Mouse (Mus musculus) liver, embryonic 12.5 days (tissue): ENCODE results near the gene Ulk1. TPM values are rescaled to one million over a fixed set of nuclear protein-coding genes. Genes with fewer than 3 reads are reported as not detected.

Source experiments
- ATAC-seq: fragments of 200-750 bp; cut with Nextera tagmentation; 2 replicates; pipeline ENCODE4 v1.8.0; 2017; ENCODE audit warnings: moderate number of reproducible peaks, mild to moderate bottlenecking, moderate library complexity
- H3K27ac ChIP-seq: fragments of 300-500 bp; sonication (generic); 2 replicates; pipeline ENCODE4 v1.5.1; 2016; ENCODE audit warnings: mild to moderate bottlenecking
- H3K27me3 ChIP-seq: fragments of 300-500 bp; sonication (generic); replicated peaks from 2 replicates; pipeline ENCODE4 v1.6.1; 2016; ENCODE audit warnings: mild to moderate bottlenecking, moderate library complexity
- H3K36me3 ChIP-seq: fragments of 300-500 bp; sonication (generic); 2 replicates; pipeline ENCODE4 v1.6.1; 2016; ENCODE audit warnings: mild to moderate bottlenecking, moderate library complexity
- H3K4me1 ChIP-seq: fragments of 300-500 bp; sonication (generic); 2 replicates; pipeline ENCODE4 v1.6.1; 2016
- H3K4me2 ChIP-seq: fragments of 300-500 bp; sonication (generic); 2 replicates; pipeline ENCODE4 v1.6.1; 2016; ENCODE audit warnings: mild to moderate bottlenecking, moderate library complexity
- H3K4me3 ChIP-seq: fragments of 300-500 bp; sonication (generic); 2 replicates; pipeline ENCODE4 v1.5.1; 2016; ENCODE audit warnings: mild to moderate bottlenecking, moderate library complexity
- H3K9ac ChIP-seq: fragments of 300-500 bp; sonication (generic); 2 replicates; pipeline ENCODE4 v1.6.1; 2016; ENCODE audit warnings: mild to moderate bottlenecking, moderate library complexity
- H3K9me3 ChIP-seq: fragments of 300-500 bp; sonication (generic); replicated peaks from 2 replicates; pipeline ENCODE4 v1.6.1; 2016; ENCODE audit warnings: mild to moderate bottlenecking, moderate library complexity
- WGBS: fragments of 180-500 bp; shearing (Covaris S2); methylation state at CpG from one replicate; pipeline ENCODE4 v1.1.7; 2016; ENCODE audit not compliant: insufficient replicate concordance; 5-methylcytosine and 5-hydroxymethylcytosine counted together
- polyA plus RNA-seq: library from polyadenylated mRNA; unstranded; fragments of >200 nt; fragmentation: Nextera tagmentation; extraction: Ambion mirVana; gene quantifications from 2 replicates; pipeline ENCODE4 v1.2.1, GENCODE M21; 2016

The Ulk1 gene
- polyA plus RNA-seq, 1 experiment from 2014 or later = 11.5 TPM

- Histone ChIP-seq H3K9ac (no peak overlapping the region), H3K27me3 (no peaks in the 10 kb centered on the region), H3K9me3 (no peaks in the 10 kb centered on the region), H3K4me2 (no peak overlapping the region), H3K4me1 (peaks cover 83% of the 10 kb centered on the region), H3K4me3 (no peak overlapping the region), H3K27ac (no peak overlapping the region), H3K36me3 (peaks cover 85% of the 10 kb centered on the region)
- 74% methylated on average over 4 of the region's 4 CpGs for WGBS
- no peak for ATAC-seq
Measured at GRCm38 (mm10) chr5:110802186-110802585, 7.7 kb downstream of the Ulk1 start.

DNA sequence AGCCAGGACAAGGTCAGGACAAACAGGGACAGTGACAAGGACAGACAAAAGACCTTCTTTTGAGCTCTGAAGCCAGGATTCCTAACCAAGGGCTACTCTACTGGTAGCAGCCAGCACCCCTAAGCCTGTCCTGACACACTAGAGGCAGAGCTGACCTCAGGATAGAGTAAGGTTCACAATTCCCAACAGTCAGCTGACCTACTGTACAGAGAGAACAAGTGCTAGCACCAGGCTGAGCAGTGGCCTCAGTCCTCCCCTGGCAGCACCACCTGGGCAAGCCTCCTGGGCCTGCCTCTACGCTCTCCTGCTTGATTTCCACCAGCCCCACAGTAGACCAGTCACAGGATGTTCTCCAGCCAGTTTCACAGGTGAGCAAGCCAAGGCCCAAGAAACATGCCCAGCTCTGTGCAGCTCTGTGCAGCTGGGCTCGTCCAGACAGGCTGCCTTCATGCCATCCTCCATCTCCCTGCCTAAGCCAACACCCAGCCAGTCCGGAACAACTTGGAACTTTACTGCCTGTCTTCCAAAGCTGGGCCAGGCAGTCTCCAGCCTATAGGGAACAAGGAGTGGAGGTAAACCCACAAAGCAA lies 8.8 kb downstream of the Ulk1 start:
- ATAC-seq = no peak
- H3K36me3 ChIP-seq = peaks cover 85% of the 10 kb centered on the region
- H3K4me2 ChIP-seq = no peak overlapping the region

GRCm38 (mm10) chr5:110797696-110798095 lies 12.2 kb downstream of the Ulk1 start:
- H3K27ac ChIP-seq = peak overlapping the region; percentile 46; the same call in 1 of the 2 replicates
- peak; percentile 53 for ATAC-seq
- 75% methylated on average over 4 of the region's 4 CpGs for WGBS
- peaks cover 38% of the 10 kb centered on the region for H3K4me1 ChIP-seq
- no peak overlapping the region for H3K4me3 ChIP-seq
- H3K9me3 ChIP-seq = no peaks in the 10 kb centered on the region
- no peak overlapping the region for H3K9ac ChIP-seq
- no peak overlapping the region for H3K4me2 ChIP-seq
- no peaks in the 10 kb centered on the region for H3K27me3 ChIP-seq
- H3K36me3 ChIP-seq = peaks cover 97% of the 10 kb centered on the region

More for the DNA sequence above, 8.8 kb downstream of the Ulk1 start:
- Histone ChIP-seq H3K4me1 (peaks cover 73% of the 10 kb centered on the region), H3K9ac (no peak overlapping the region), H3K27ac (no peak overlapping the region), H3K9me3 (no peaks in the 10 kb centered on the region), H3K4me3 (no peak overlapping the region), H3K27me3 (no peaks in the 10 kb centered on the region)
- 80% methylated on average over 3 of the region's 3 CpGs for WGBS

DNA sequence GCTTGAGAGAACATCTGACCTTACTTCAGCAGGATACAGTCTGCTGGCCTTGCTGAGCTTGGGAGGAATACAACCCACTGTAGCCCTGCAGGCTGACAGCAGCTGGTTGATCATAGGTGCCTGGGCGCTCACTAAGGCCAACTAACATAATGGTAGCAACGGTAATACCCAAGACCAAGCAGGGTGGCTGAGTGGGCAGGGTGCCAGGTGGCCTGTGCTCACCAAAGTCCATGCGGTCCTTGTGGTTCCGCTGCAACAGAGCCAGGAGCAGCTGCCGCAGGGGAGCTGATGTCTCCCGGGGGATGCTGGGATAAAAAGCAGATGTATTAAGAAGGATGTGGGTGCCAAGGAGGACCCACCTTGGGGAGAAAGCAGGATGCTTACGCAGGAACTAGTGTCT lies 15.5 kb downstream of the Ulk1 start:
- no peak overlapping the region for H3K9ac ChIP-seq

GRCm38 (mm10) chr5:110788684-110789083 lies 21.2 kb downstream of the Ulk1 start:
- H3K4me1 ChIP-seq = peaks cover 31% of the 10 kb centered on the region; the same call in 1 of the 2 replicates
- no peak overlapping the region for H3K9ac ChIP-seq
- H3K4me2 ChIP-seq = no peak overlapping the region
- H3K27ac ChIP-seq = 0 out of 2 replicates have a peak overlapping the region, but pooled peaks have one; percentile 20
- no peaks in the 10 kb centered on the region for H3K9me3 ChIP-seq
- H3K4me3 ChIP-seq = no peak overlapping the region
- H3K27me3 ChIP-seq = no peaks in the 10 kb centered on the region
- WGBS = 49% methylated on average over 5 of the region's 5 CpGs
- peak; percentile 62 for ATAC-seq
- peaks cover 89% of the 10 kb centered on the region for H3K36me3 ChIP-seq

More for the DNA sequence above, 15.5 kb downstream of the Ulk1 start:
- Histone ChIP-seq H3K9me3 (no peaks in the 10 kb centered on the region), H3K4me2 (no peak overlapping the region), H3K4me1 (peaks cover 6% of the 10 kb centered on the region; the same call in 1 of the 2 replicates), H3K27me3 (no peaks in the 10 kb centered on the region), H3K4me3 (no peak overlapping the region), H3K27ac (no peak overlapping the region), H3K36me3 (peaks cover 100% of the 10 kb centered on the region)
- no peak for ATAC-seq
- WGBS = 88% methylated on average over 7 of the region's 7 CpGs

DNA sequence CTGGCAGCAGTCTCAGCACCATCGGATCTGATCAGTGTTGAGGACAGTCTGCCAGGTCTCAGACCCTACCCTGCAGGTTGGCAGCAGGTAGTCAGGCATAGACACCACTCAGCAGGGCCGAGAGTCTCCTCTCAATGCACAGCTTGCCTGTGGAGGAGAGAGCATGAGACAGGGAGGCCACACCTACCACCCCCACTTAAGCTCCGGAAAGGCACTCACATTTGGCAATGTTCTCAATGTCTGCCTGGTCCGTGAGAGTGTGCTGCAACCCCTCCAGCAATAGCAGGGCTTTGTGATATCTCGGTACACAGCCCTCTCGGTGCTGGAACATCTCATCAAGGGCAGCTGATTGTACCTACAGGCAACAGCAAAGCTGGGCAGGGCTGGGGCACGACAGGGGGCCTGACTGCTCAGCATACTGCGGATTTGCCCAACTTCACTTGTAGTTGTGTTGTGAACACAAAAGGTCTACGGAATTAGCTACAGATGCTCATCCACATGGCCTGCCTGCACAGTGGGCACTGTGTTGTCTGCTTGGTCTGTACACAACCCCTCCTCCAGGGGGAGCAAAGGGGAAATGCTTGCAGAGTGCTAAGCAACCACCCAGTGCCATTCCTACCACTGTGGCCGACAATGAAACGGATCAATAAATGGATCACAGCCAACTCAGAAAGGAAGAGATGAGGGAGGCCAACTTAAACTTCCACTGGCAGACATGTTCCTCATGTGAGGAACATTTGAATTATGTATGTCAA lies 23.6 kb downstream of the Ulk1 start:
- no peak for ATAC-seq
- Histone ChIP-seq H3K36me3 (peaks cover 65% of the 10 kb centered on the region), H3K4me3 (no peak overlapping the region), H3K4me2 (no peak overlapping the region), H3K9ac (no peak overlapping the region), H3K4me1 (peaks cover 53% of the 10 kb centered on the region), H3K27me3 (no peaks in the 10 kb centered on the region), H3K27ac (no peak overlapping the region), H3K9me3 (no peaks in the 10 kb centered on the region)
- 69% methylated on average over 11 of the region's 11 CpGs for WGBS

DNA sequence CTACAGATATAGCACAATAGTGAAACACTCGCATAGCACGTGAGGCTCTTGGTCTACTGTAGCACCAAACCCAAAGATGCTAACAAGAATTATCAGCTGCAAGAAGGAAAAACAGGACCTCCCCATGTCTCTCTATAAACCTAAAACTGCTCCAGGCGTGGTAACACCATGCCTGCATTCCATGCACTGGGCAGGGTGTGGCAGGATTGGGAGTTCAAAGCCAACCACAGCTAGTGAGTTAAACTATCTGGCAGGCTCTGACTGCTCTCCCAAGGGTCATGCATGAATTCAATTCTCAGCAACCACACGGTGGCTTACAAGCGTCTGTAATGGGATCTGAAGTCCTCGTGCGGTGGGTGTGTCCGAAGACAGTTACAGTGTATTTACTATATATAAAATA lies 26.7 kb downstream of the Ulk1 start:
- Histone ChIP-seq H3K9ac (no peak overlapping the region), H3K4me3 (no peak overlapping the region), H3K4me1 (peaks cover 72% of the 10 kb centered on the region), H3K9me3 (no peaks in the 10 kb centered on the region), H3K36me3 (peaks cover 43% of the 10 kb centered on the region), H3K4me2 (no peak overlapping the region), H3K27me3 (no peaks in the 10 kb centered on the region), H3K27ac (peak overlapping the region; percentile 87)
- 75% methylated on average over 8 of the region's 8 CpGs for WGBS
- no peak for ATAC-seq

GRCm38 (mm10) chr5:110781529-110782238 lies 28.2 kb downstream of the Ulk1 start:
- peak overlapping the region; percentile 87 for H3K27ac ChIP-seq
- peaks cover 70% of the 10 kb centered on the region for H3K4me1 ChIP-seq
- H3K36me3 ChIP-seq = peaks cover 43% of the 10 kb centered on the region
- WGBS = 31% methylated on average over 7 of the region's 7 CpGs
- peak overlapping the region; percentile 97 for H3K4me2 ChIP-seq
- no peaks in the 10 kb centered on the region for H3K27me3 ChIP-seq
- peak; percentile 81 for ATAC-seq
- no peaks in the 10 kb centered on the region for H3K9me3 ChIP-seq
- 0 out of 2 replicates have a peak overlapping the region, but pooled peaks have one; percentile 78 for H3K4me3 ChIP-seq
- H3K9ac ChIP-seq = peak overlapping the region; percentile 57

GRCm38 (mm10) chr5:110780761-110781528 lies 29.0 kb downstream of the Ulk1 start:
- peaks cover 43% of the 10 kb centered on the region for H3K36me3 ChIP-seq
- peak overlapping the region; percentile 78 for H3K4me3 ChIP-seq
- H3K4me1 ChIP-seq = peaks cover 67% of the 10 kb centered on the region
- no peaks in the 10 kb centered on the region for H3K27me3 ChIP-seq
- ATAC-seq = peak; percentile 45
- H3K9me3 ChIP-seq = no peaks in the 10 kb centered on the region
- H3K9ac ChIP-seq = peak overlapping the region; percentile 91
- peak overlapping the region; percentile 97 for H3K4me2 ChIP-seq
- H3K27ac ChIP-seq = peak overlapping the region; percentile 87
- 61% methylated on average over 10 of the region's 10 CpGs for WGBS

DNA sequence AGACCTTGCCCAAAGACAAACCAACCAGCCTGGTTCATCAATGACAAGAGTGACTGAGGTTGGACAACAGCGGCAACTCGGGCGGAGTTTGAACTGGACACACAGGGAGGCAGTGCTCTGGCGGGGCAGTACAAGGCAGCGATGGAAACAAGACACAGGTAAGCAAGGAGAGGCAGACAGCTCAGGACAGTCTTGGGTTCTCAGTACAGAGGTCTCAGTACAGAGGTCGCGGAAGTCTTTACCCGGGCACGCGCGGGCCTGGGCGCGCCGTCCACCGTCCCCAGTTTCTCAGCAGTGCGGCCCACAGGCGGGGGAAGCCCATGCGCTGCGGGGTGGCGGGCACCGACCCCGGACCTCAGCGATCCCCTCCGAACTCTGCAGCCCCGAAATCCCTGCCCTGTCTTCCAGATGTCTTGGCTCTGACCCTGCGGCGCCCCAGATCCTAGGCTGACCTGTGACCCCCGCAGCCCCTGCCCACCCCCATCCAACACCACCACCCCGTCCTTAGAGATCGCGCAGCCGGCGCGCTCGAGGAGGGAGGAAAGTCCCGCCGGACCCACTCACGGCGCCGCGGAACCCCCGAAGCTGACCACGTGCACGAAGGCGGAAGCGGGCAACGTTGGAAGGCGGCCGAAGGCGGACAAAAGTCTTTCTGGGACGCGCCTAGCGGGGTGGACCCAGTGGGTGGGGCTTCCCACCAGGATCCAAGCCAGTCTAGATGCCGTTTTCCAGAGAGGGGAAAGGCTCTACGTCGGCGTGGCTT lies 29.7 kb downstream of the Ulk1 start, which contains the start of gene Pus1:
Pus1 (minus strand) TSS at position 662 of the 763 bp plus-strand sequence.
- H3K4me2 ChIP-seq = peak within 1 kb of the TSS; percentile 97
- H3K27me3 ChIP-seq = no peaks in the 10 kb centered on the region
- H3K4me3 ChIP-seq = peak within 1 kb of the TSS; percentile 78
- peak within 1 kb of the TSS; percentile 91 for H3K9ac ChIP-seq
- peak within 1 kb of the TSS; percentile 87 for H3K27ac ChIP-seq
- H3K4me1 ChIP-seq = peaks cover 67% of the 10 kb centered on the region
- WGBS = 1% methylated on average over 57 of the region's 57 CpGs
- peak; percentile 81 for ATAC-seq
- H3K9me3 ChIP-seq = no peaks in the 10 kb centered on the region
- H3K36me3 ChIP-seq = peaks cover 44% of the 10 kb centered on the region
